Mouse (Mus musculus): ENCODE measurements around the gene Gm6465.
"Not testable (repeated sequence)": the region's sequence is repeated elsewhere in the genome, so short reads cannot be mapped to it uniquely, and the experiment has no call there.

Gene Gm6465

DNA sequence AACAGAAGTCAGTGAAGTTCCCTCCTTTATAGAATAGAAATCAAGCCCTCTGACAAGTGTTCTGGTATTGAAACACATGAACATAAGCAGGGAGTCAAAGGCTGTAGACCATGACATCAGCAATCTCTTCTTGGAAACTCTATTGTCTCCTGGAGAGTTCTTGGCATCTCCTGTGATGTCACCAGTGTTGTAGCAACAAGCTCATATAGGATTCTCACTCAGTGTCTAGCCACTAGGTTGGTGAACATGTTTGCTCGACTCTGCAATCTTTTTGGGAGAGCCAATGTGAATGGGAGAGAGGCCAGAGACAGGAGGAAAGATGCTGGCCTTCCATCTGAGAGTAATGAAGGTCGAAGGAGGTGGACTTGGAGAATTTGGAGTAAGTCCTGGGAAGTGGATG lies at the start of gene Gm6465:
TSS of gene Gm6465 (plus strand) at position 301 of the 400 bp plus-strand sequence.
- not testable (repeated sequence) for DNase-seq

- DNase-seq, result not testable (repeated sequence)
These were observed 485 bp downstream of the Gm6465 start for GRCm38 (mm10) chr5:11845824-11846223.

- not testable (repeated sequence) for DNase-seq
These were observed 12.6 kb downstream of the Gm6465 start for GRCm38 (mm10) chr5:11857909-11858308.

Measured in right cerebral cortex, postnatal 25 days (tissue).